Mouse (Mus musculus) WW6 (cell line): ENCODE results near the gene Nt5e.
"Not testable (repeated sequence)": the region's sequence is repeated elsewhere in the genome, so short reads cannot be mapped to it uniquely, and the experiment has no call there.

Experiments used
- DNase-seq: peaks from one replicate; pipeline ENCODE4 v3.0.0-alpha.2; 2013; ENCODE audit warnings: low read depth, low spot score

Nt5e gene

GRCm38 (mm10) chr9:88326930-88327901 is at the start of gene Nt5e:
Gene Nt5e, plus strand, starts transcription at chr9:88327197.
- DNase-seq, result peak; percentile 40

GRCm38 (mm10) chr9:88277588-88277987 is 49.4 kb upstream of the Nt5e start:
- no peak for DNase-seq

GRCm38 (mm10) chr9:88279728-88280127 is 47.3 kb upstream of the Nt5e start:
- DNase-seq, result no peak

DNA sequence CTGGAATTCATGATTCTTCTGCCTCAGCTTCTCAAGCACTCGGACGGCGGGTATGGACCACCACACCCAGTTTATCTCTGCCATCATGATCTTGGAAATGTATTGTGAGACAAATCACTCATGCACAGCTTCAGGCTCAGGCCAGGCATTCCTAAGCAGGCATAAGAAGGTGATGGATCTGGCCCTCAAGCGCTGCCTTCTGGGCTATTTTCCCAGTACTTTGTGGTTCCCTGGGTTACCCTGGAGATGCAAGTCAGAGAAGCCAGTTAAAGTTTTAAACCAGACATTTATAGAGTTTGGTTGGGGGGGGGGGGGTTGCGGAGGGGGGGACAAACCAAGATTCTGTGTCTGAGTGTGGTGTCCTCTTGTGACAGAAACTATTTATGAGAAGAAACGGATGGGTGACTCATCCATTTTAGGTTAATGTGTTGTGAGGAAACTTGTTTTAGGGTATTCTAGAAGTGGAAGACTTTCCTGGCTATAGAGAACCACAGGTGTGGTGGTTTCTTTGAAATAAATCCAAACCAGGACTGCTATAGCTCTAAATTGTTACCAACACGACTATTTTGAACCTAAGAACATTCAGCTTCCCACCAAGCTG is 37.3 kb upstream of the Nt5e start:
- no peak for DNase-seq

GRCm38 (mm10) chr9:88292836-88293370 is 34.1 kb upstream of the Nt5e start:
- DNase-seq, result no peak

DNA sequence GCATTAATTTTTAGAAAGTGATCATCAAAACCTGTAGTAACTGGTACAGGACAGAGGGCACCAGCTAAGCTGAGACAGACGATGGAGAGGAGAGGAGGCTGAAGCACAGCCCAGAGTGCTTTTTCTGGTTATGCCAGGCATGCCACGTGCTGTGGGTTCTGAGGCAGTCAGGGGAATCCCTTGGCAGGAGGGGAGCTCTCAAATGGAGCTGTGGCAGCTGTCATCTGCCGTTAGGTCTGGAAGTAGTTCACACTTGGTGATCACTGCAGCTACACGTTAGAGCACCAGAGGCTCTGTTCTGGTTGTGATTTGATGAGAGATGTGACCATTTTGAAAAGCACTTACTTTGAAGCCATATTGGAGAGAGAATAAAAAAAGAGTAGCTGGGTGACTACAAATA is 31.2 kb upstream of the Nt5e start:
- DNase-seq, result no peak

GRCm38 (mm10) chr9:88296321-88296720 is 30.7 kb upstream of the Nt5e start:
- no peak for DNase-seq

- not testable (repeated sequence) for DNase-seq
Measured at GRCm38 (mm10) chr9:88297244-88297643, 29.8 kb upstream of the Nt5e start.

GRCm38 (mm10) chr9:88297871-88298658 is 28.9 kb upstream of the Nt5e start:
- no peak for DNase-seq

GRCm38 (mm10) chr9:88307019-88307618 is 19.9 kb upstream of the Nt5e start:
- no peak for DNase-seq

GRCm38 (mm10) chr9:88309127-88309526 is 17.9 kb upstream of the Nt5e start:
- no peak for DNase-seq

DNA sequence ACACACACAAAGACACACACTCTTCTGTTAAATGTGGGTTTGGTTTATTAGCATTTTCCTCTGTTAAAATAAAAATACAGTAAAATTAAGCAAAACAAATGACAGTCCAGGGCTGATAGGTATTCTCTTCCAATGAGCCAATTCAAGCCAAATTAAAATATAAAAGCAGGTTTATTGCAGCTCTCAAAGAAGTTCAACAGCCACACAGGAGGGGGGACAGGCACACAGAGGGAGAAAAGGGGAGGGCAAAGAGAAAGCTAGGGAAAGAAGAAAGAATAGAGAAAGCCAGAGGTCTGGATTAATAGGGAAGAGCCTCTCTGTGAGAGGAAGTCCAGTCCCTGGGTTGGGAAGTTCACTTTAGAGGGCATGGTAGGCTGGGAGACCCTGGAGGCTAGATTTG is 7.8 kb upstream of the Nt5e start:
- no peak for DNase-seq

GRCm38 (mm10) chr9:88324616-88325015 is 2.4 kb upstream of the Nt5e start:
- no peak for DNase-seq

DNA sequence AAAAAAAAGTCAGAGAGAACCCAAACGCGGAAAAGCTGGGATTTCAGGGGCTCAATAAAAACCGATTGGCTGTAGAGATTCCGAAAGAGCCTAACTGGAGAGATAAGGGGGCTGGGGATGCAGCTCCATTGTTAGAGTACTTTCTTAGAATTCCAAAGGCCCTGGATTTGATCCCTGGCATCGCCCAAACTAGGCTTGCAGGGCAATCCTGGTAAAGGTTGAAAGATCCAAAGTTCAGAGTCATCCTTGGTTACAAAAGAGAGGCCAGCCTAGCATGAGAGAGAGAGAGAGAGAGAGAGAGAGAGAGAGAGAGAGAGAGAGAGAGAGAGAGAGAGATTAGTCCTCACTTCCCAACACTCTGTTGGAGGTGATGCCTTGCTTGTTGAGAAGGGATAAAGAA is 1.7 kb downstream of the Nt5e start:
- DNase-seq, result no peak

GRCm38 (mm10) chr9:88329166-88329748 is 2.3 kb downstream of the Nt5e start:
- no peak for DNase-seq

DNA sequence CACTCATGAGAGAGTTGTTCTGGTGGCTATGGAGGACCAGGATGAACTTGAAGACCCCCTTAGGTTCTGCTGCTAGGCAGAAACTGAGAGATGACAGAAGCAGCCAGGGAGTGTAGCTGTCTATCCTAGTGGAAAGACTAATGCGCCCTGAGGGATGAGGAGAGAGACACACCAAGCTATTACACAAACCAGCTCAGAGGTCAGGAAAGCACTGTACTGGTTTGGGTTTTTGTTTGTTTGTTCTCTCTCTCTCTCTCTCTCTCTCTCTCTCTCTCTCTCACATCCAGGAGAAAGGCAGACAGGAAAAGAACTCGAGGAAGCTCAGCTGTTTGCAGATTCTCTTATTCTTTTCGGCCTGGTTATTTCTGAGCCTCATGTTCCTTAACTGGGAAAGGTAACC is 3.3 kb downstream of the Nt5e start:
- no peak for DNase-seq

DNA sequence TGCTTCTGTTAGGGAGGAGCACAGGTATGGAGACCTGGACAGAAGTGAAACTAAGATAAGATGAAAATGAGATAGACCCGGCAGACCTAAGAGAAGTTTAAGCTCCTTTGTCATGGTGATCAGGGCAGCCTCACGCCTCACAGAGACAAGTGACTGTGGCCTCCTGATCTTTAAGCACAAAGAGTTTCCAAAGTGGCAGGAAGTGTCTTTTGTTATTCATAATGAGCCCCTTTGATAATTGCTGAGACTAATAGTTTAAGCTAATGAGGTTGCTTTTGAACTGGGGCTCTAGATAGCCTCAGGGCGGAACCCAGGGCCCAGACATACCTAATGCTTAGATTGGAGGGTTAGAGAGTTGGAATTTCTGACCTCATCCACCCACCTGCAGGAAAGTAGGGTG is 5.5 kb downstream of the Nt5e start:
- DNase-seq, result peak; percentile 91

- DNase-seq, result no peak
Measured at GRCm38 (mm10) chr9:88335839-88336238, 8.8 kb downstream of the Nt5e start.

DNA sequence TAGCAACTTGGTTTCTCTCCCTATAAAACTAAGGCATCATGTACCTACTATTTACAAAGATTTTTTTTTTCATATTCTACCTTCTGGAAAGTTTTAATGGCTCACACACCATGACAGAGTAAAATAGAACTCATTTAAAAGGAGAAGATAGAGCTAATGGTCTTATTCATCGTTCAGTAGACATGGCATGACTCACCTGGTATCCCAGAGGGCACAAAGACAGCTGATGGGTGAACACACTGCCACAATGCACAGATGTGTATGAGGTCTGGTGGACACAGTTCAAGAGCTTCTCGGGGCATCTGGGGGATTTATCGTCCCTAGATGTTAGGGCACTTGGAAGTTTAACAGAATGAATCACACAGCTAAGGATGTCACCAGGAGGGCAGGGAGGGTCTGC is 13.8 kb downstream of the Nt5e start:
- DNase-seq, result no peak

- no peak for DNase-seq
Measured at GRCm38 (mm10) chr9:88342241-88342640, 15.2 kb downstream of the Nt5e start.

DNA sequence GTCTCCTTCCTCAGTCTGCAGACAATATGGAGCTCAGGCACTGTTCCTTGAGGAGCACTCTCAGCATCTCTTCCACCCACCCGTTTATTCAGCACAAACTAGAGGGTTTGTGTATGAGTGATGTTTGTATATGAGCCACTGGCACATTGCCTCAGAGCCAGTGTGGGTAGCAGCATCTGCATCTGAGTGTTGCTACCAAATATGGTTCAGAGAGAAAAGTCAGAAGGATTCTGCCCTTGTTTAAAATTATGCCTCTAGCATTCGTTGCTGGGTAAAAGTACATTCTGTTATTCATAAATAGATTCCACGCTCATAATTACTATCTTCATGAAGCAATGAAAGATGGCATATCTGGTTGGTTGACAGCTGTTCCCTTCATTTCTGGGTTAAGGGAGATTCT is 15.7 kb downstream of the Nt5e start:
- DNase-seq, result no peak
